Mouse (Mus musculus): ENCODE measurements at regions not wholly inside any gene's neighbourhood (a gene's known extent, or its start where the extent isn't known, plus 50 kb on each side); places are given as distances from the start of the nearest gene placed in this dataset.

GRCm38 (mm10) chr6:141189701-141190100, 59.4 kb upstream of the Pde3a start:
- H3K9ac ChIP-seq (ENCODE audit: low read depth, low read length): no peak overlapping the region
- peak overlapping the region; percentile 81 for H3K27ac ChIP-seq (ENCODE audit: low read depth, low read length)
- no peaks in the 10 kb centered on the region for H3K36me3 ChIP-seq (ENCODE audit: control insufficient read depth, insufficient read depth)
- H3K4me2 ChIP-seq (replicated peaks; ENCODE audit: low read depth): no peak overlapping the region
- no peak for TF ChIP-seq CTCF (IDR thresholded peaks at IDR 0.05; ENCODE audit: low read depth)
- peak; percentile 36; the same call in 1 of the 2 replicates for ATAC-seq
- H3K9me3 ChIP-seq (ENCODE audit: control insufficient read depth): no peaks in the 10 kb centered on the region
- 0 out of 2 replicates have a peak, but pooled peaks cover 13% of the 10 kb centered on the region for H3K4me1 ChIP-seq (replicated peaks; ENCODE audit: control insufficient read depth, insufficient read depth, low read length)
- WGBS: 76% methylated on average over 3 of the region's 3 CpGs
- H3K27me3 ChIP-seq (replicated peaks; ENCODE audit: control insufficient read depth, insufficient read depth, low read length): no peaks in the 10 kb centered on the region
- no peak overlapping the region for H3K4me3 ChIP-seq (ENCODE audit: low read depth, low read length)

GRCm38 (mm10) chr6:141190383-141190782, 58.7 kb upstream of the Pde3a start:
- Histone ChIP-seq H3K27ac (ENCODE audit: low read depth, low read length) (peak overlapping the region; percentile 81), H3K4me1 (replicated peaks; ENCODE audit: control insufficient read depth, insufficient read depth, low read length) (0 out of 2 replicates have a peak, but pooled peaks cover 13% of the 10 kb centered on the region), H3K27me3 (replicated peaks; ENCODE audit: control insufficient read depth, insufficient read depth, low read length) (no peaks in the 10 kb centered on the region), H3K9ac (ENCODE audit: low read depth, low read length) (no peak overlapping the region), H3K9me3 (ENCODE audit: control insufficient read depth) (no peaks in the 10 kb centered on the region), H3K36me3 (ENCODE audit: control insufficient read depth, insufficient read depth) (no peaks in the 10 kb centered on the region), H3K4me3 (ENCODE audit: low read depth, low read length) (no peak overlapping the region), H3K4me2 (replicated peaks; ENCODE audit: low read depth) (peak overlapping the region; percentile 38; the same call in 1 of the 2 replicates)
- 38% methylated on average over 5 of the region's 5 CpGs for WGBS
- TF ChIP-seq CTCF (IDR thresholded peaks at IDR 0.05; ENCODE audit: low read depth): no peak
- peak; percentile 82 for ATAC-seq

GRCm38 (mm10) chr6:141197501-141197900, 51.6 kb upstream of the Pde3a start:
- no peak overlapping the region for H3K4me3 ChIP-seq (ENCODE audit: low read depth, low read length)
- no peaks in the 10 kb centered on the region for H3K9me3 ChIP-seq (ENCODE audit: control insufficient read depth)
- 94% methylated on average over 4 of the region's 4 CpGs for WGBS
- no peak overlapping the region for H3K4me2 ChIP-seq (replicated peaks; ENCODE audit: low read depth)
- ATAC-seq: no peak
- no peaks in the 10 kb centered on the region for H3K27me3 ChIP-seq (replicated peaks; ENCODE audit: control insufficient read depth, insufficient read depth, low read length)
- no peak overlapping the region for H3K27ac ChIP-seq (ENCODE audit: low read depth, low read length)
- H3K36me3 ChIP-seq (ENCODE audit: control insufficient read depth, insufficient read depth): no peaks in the 10 kb centered on the region
- H3K4me1 ChIP-seq (replicated peaks; ENCODE audit: control insufficient read depth, insufficient read depth, low read length): no peaks in the 10 kb centered on the region
- H3K9ac ChIP-seq (ENCODE audit: low read depth, low read length): no peak overlapping the region
- no peak for TF ChIP-seq CTCF (IDR thresholded peaks at IDR 0.05; ENCODE audit: low read depth)
